Mouse (Mus musculus): Measurements from ENCODE around the gene Obsl1. TPM values are rescaled to one million over a fixed set of nuclear protein-coding genes. Genes with fewer than 3 reads are reported as not detected.

The Obsl1 gene
- total RNA-seq, 1 experiment from 2014 or later: not detected

DNA sequence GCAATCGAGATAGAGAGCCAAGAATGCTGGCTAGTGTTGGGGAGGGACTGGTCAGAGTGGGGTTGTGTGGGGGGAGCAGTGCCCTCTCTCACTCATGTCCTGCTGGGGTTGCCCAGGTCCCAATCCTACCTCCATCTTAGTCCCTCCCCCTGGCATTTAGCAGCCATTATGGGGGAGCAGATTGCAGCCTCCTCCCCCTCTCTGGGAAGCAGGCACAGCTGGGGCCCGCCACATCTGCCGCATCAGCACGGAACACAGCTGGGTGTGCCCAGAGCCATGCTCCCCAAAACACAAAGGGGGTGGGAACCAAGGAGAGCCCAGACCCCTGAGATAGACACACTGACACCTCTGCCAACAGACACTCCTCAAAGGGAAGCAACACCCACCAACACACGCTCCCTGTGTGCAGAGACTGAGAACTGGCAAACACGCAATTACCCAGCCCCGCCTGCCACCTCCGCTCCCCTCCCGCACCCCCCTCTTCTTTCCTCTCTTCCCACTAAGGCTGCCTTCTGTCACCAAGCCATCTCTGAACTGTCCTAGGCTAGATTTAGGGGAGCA lies 61.0 kb downstream of the Obsl1 start:
- ATAC-seq (ENCODE audit: extremely low read depth, insufficient number of reproducible peaks, low FRiP score, poor library complexity, severe bottlenecking): no peak

DNA sequence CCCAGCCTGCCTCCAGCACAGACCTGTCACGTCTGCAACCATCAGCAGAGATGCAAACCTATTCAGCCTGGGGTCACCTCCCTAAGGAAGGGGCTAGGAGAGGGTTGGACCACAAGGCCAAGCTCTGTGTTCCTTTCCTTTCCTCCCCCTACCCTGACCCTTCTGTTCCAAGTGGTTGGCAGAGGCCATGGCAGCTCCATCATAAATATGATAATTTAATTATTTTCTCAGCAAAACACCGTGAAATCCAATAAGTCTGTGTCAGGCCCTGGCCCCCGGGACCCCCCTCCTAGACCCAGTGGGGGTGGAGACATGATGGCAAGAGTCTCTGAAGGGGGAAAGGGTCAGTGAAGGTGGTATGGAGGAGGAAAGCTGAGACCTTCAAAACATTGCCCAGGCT lies 62.0 kb downstream of the Obsl1 start:
- ATAC-seq (ENCODE audit: extremely low read depth, insufficient number of reproducible peaks, low FRiP score, poor library complexity, severe bottlenecking): no peak

DNA sequence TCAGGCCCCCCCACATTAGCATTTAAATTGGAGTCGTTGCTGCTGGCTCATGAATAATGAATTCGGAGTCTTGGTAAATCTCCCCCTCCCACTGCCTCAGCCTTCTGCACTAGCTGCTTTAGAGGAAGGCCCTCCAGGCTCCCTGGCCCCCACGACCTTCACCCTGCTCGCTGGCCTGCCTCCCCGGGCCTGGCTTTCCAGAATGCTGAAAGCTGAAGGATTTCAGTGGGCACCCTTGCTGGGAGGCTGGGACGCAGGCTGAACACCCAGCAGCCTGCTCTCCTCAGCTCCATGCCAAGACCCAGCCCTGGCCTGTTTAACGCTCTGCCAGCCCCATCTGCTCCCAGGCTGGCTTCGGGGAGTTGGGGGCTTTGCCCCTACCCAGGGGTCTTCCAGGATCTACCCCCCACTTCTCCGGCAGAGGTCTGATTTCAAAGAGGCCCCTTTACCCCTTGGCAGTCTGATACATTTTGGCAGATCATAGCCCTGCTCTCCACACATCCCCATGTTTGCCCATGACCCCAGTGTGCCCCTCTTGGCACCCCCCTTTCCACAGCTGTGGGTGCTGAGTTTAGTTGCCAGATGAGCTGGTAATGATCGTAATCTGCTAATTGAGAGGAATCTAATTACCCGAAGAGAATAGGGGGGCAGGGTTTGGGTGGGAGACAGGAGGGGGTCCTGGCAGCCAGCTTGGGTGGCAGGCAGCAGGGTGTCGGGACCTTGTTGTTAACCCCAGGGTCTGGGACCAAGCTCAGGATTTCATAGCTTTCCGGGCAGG lies 62.8 kb downstream of the Obsl1 start:
- ATAC-seq (ENCODE audit: extremely low read depth, insufficient number of reproducible peaks, low FRiP score, poor library complexity, severe bottlenecking): no peak

DNA sequence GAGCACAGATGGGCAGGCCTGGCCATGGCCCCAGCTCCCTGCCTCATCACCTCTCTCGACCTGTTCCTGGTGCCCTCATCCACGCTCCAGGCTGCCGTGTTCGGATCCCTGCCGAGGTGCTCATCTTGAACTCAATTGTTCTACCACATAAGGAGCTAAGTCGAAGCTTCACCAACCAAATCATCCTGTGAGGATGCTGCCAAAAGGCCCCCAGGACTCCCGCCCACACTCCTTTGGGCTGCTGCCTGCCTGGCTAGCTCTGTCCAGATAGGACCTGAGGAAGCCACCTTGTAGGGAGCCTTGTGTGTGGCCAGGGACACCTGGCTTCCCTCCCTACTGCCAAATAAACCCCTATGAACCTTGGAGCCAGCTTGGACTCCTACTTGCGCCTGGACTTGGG lies 63.4 kb downstream of the Obsl1 start:
- no peak for ATAC-seq (ENCODE audit: extremely low read depth, insufficient number of reproducible peaks, low FRiP score, poor library complexity, severe bottlenecking)

DNA sequence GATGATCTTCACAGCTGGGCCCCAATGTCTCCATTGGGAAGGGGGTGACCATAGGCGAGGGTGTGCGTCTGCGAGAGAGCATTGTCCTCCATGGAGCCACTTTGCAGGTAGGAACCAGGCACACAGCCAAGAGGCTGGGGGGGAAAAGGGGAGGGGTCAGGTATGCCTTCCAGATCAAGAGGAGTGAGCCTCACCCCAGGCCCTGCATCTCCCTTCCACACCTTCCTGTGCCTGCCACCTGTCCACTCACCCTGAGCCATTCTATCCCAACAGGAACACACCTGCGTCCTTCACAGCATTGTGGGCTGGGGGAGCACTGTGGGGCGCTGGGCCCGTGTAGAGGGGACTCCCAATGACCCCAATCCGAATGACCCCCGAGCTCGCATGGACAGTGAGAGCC lies 64.1 kb downstream of the Obsl1 start:
- ATAC-seq (ENCODE audit: extremely low read depth, insufficient number of reproducible peaks, low FRiP score, poor library complexity, severe bottlenecking): no peak

DNA sequence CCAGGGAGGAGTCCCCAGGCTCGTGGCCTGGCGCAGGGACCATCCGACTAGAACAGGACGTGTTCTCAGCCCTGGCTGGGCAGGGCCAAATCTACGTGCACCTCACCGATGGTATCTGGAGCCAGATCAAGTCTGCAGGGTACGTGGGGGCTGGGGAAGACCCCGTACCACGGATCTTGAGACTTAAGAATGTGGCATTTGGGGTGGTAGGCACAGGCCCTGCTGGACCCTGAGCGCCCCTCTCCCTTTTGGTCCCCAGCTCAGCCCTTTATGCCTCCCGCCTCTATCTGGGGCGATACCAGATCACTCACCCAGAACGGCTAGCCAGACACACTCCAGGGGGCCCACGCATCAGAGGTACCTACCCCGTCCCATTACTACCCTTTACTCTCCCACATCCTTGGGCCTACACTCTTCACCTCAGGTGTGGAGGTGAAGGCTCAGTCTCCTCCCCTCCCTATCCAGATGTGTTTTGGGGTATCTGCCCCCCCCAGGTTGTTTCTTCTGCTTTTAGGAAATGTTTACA lies 64.7 kb downstream of the Obsl1 start:
- no peak for ATAC-seq (ENCODE audit: extremely low read depth, insufficient number of reproducible peaks, low FRiP score, poor library complexity, severe bottlenecking)

DNA sequence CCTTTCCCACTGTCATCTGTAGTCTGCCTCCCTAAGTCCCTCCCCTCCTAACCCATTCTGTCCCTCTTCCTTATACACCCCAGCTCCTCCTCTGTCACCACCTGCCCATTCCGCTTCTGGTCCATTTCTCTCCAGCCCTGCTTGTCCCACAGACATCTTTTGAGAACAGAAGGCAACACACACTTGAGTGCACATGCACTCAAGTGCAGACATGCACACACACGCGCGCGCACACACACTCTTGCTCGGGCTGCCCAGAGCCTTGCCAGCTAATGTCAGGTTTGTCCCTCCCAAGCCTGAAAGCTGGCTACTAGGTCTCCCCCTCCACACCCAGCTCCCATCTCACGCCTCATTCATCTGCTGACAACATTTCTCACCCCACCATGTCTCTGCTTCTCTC lies 65.6 kb downstream of the Obsl1 start:
- ATAC-seq (ENCODE audit: extremely low read depth, insufficient number of reproducible peaks, low FRiP score, poor library complexity, severe bottlenecking): no peak

- no peak for ATAC-seq (ENCODE audit: extremely low read depth, insufficient number of reproducible peaks, low FRiP score, poor library complexity, severe bottlenecking)
These were observed 67.5 kb downstream of the Obsl1 start for GRCm38 (mm10) chr1:75438782-75439181.

DNA sequence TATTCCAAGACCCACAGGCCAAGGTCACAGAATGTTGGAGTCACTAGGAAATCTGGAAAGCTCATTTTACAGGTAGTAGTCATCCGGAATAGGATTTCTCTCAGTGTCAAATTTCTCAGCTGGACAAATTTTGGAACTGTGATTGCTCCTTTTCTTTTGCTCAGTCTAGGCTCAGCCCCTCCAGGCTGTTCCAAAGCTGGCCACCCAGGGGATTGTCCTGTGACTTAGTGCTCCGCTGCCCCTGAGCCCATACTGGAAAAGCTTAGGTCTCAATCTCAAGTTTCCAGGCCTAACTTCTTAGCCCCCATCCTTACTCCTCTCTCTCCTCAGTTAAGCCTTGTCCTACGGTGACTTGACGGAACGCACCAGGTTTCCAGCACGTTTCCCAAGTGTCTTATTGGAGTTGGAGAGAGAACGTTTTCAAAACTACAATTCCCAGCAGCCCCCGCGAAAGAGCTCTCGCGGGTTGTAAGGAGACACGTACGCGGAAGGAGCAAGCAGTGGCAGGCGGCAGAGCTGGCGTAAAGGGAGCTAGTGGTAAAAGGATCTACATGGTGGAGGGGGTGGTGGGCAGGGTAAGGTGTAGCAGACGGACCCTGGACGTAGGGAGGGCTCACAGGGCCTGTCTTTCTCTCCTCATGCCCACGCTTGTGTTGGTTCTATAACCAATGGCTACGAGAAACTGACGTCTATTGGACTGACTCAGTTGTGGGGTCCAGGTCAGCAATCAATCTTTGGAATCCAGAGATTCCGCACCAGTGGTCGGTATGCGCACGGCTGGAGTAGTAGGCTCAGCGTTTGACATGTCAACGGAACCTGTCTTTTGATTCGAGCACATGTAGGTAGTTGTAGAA lies 70.5 kb downstream of the Obsl1 start, which contains the start of gene Gmppa:
Gene Gmppa (plus strand): TSS at position 456 of the 854 bp plus-strand sequence.
- peak; percentile 61 for ATAC-seq (ENCODE audit: extremely low read depth, insufficient number of reproducible peaks, low FRiP score, poor library complexity, severe bottlenecking)

Other genes starting within 250 kb of the Obsl1 start
- gene Ptprn, start 241.9 kb downstream of the Obsl1 start, total RNA-seq (2017): not detected in 2 replicates
- not detected in 2 replicates for gene Resp18, start 228.0 kb downstream of the Obsl1 start, total RNA-seq (2017)
- gene Dnpep, start 188.5 kb downstream of the Obsl1 start, total RNA-seq (2017): 33.1 and 39.0 TPM in 2 replicates
- gene Des, start 146.1 kb downstream of the Obsl1 start, total RNA-seq (2017): not detected in 2 replicates
- not detected in 2 replicates for gene Speg, start 131.2 kb downstream of the Obsl1 start, total RNA-seq (2017)
- gene Gmppa, start 70.5 kb downstream of the Obsl1 start, total RNA-seq (2017): 32.6 and 34.4 TPM in 2 replicates
- not detected in 2 replicates for gene Asic4, start 56.0 kb downstream of the Obsl1 start, total RNA-seq (2017)
- gene Chpf, start 27.1 kb downstream of the Obsl1 start, total RNA-seq (2017): 2.5 and 4.1 TPM in 2 replicates
- gene Tmem198, start 26.9 kb downstream of the Obsl1 start, total RNA-seq (2017): 0.35 TPM in 1 of 2 replicates, not detected in the other
- gene Inha, start 625 bp upstream of the Obsl1 start, total RNA-seq (2017): not detected in 2 replicates
- gene Stk11ip, start 15.1 kb upstream of the Obsl1 start, total RNA-seq (2017): 57.0 and 72.0 TPM in 2 replicates
- not detected in 2 replicates for gene Slc4a3, start 39.8 kb upstream of the Obsl1 start, total RNA-seq (2017)

Measured in neutrophil, adult 5-6 weeks (primary cell).